ENCODE assay signal across 16 mouse cellular contexts in genomic region chr4:43720491-43721228, GRCm38 (mm10). TPM values are rescaled to one million over a fixed set of nuclear protein-coding genes. Genes with fewer than 3 reads are reported as not detected.
DNase-seq lines count a peak whose midpoint lies in the region; ATAC-seq lines count a peak whose summit lies in the region.
"Had no signal": no experiment of that assay in that cellular context is flagged by ENCODE, and none has a peak within 500 bp of the region (broad histone marks: within the 10 kb centered on the region; RNA-seq: fewer than 3 reads in every experiment).

No protein-coding gene starts in this region.

- DNase-seq in heart, adult 9 months (ENCODE audit: low spot score in 2 of 2): no peak
- no peak for DNase-seq in limb, embryonic 10.5 days (ENCODE audit: low spot score)
- DNase-seq in ZHBTc4 (ENCODE audit: low read depth, low spot score): peak; percentile 82
- no peak for DNase-seq in adrenal gland, postnatal 14 days
- DNase-seq: kidney, adult 11 months; lung, postnatal 14 days; thymus, adult 2 months had no signal

- no peak overlapping the region for H3K4me3 ChIP-seq in heart, embryonic 11.5 days (ENCODE audit: low read depth, low read length)
- H3K4me3 ChIP-seq in limb, embryonic 13.5 days: no peak overlapping the region
- H3K4me3 ChIP-seq in limb, embryonic 10.5 days: no peak overlapping the region
- H3K4me3 ChIP-seq in forebrain, embryonic 15.5 days: no peak overlapping the region
- H3K4me3 ChIP-seq: limb, embryonic 15.5 days had no signal

- ATAC-seq in heart, embryonic 11.5 days (replicated peaks; ENCODE audit: insufficient number of reproducible peaks, low FRiP score, low TSS enrichment): no peak
- no peak for ATAC-seq in limb, embryonic 13.5 days (ENCODE audit: low FRiP score, low read depth)
- no peak; the same call in 1 of the 2 replicates for ATAC-seq in forebrain, embryonic 15.5 days (replicated peaks)
- no peak for ATAC-seq in erythroblast, adult 5-6 weeks (replicated peaks; ENCODE audit: low FRiP score, poor library complexity, severe bottlenecking)
- ATAC-seq: CD4-positive, CD25-positive, alpha-beta regulatory T cell, adult 4 months had no signal

- H3K4me2 ChIP-seq in heart, embryonic 11.5 days: peak overlapping the region; percentile 22; the same call in 1 of the 2 replicates
- H3K4me2 ChIP-seq in limb, embryonic 13.5 days (replicated peaks): no peak overlapping the region
- H3K4me2 ChIP-seq in forebrain, embryonic 15.5 days (replicated peaks): no peak overlapping the region
- H3K4me2 ChIP-seq: limb, embryonic 15.5 days had no signal

- no peaks in the 10 kb centered on the region for H3K36me3 ChIP-seq in heart, embryonic 11.5 days (ENCODE audit: control insufficient read depth, insufficient read depth, low read length)
- no peaks in the 10 kb centered on the region for H3K36me3 ChIP-seq in limb, embryonic 13.5 days
- H3K36me3 ChIP-seq in limb, embryonic 10.5 days: no peaks in the 10 kb centered on the region
- H3K36me3 ChIP-seq in forebrain, embryonic 15.5 days: no peaks in the 10 kb centered on the region
- H3K36me3 ChIP-seq: limb, embryonic 15.5 days had no signal

- 44% methylated on average over 14 of the region's 16 CpGs for WGBS in heart, embryonic 11.5 days (ENCODE audit: insufficient replicate concordance)
- 43% methylated on average over 14 of the region's 16 CpGs for WGBS in limb, embryonic 13.5 days
- WGBS in limb, embryonic 10.5 days: 73% methylated on average over 14 of the region's 16 CpGs
- 47% methylated on average over 14 of the region's 16 CpGs for WGBS in forebrain, embryonic 15.5 days

- H3K4me1 ChIP-seq in heart, embryonic 11.5 days (ENCODE audit: control insufficient read depth, insufficient read depth, low read length): no peaks in the 10 kb centered on the region; the same call in 1 of the 2 replicates
- H3K4me1 ChIP-seq in limb, embryonic 13.5 days: no peaks in the 10 kb centered on the region
- H3K4me1 ChIP-seq in limb, embryonic 10.5 days: no peaks in the 10 kb centered on the region
- peaks cover 10% of the 10 kb centered on the region; the same call in 1 of the 2 replicates for H3K4me1 ChIP-seq in forebrain, embryonic 15.5 days
- H3K4me1 ChIP-seq: limb, embryonic 15.5 days had no signal

- no peaks in the 10 kb centered on the region for H3K9me3 ChIP-seq in heart, embryonic 11.5 days (replicated peaks; ENCODE audit: control insufficient read depth, low read length)
- no peaks in the 10 kb centered on the region for H3K9me3 ChIP-seq in limb, embryonic 13.5 days
- H3K9me3 ChIP-seq in limb, embryonic 10.5 days (replicated peaks): no peaks in the 10 kb centered on the region
- H3K9me3 ChIP-seq in forebrain, embryonic 15.5 days: no peaks in the 10 kb centered on the region
- H3K9me3 ChIP-seq: limb, embryonic 15.5 days had no signal

- H3K27me3 ChIP-seq in heart, embryonic 11.5 days (ENCODE audit: control insufficient read depth, insufficient read depth, low read length): no peaks in the 10 kb centered on the region
- H3K27me3 ChIP-seq in limb, embryonic 13.5 days: no peaks in the 10 kb centered on the region
- H3K27me3 ChIP-seq in limb, embryonic 10.5 days (ENCODE audit: low read depth, poor library complexity, severe bottlenecking): no peaks in the 10 kb centered on the region
- 0 out of 2 replicates have a peak, but pooled peaks cover 2% of the 10 kb centered on the region for H3K27me3 ChIP-seq in forebrain, embryonic 15.5 days
- H3K27me3 ChIP-seq: limb, embryonic 15.5 days had no signal

- no peak overlapping the region for H3K9ac ChIP-seq in heart, embryonic 11.5 days (ENCODE audit: low read depth, low read length)
- H3K9ac ChIP-seq in limb, embryonic 13.5 days: no peak overlapping the region
- H3K9ac ChIP-seq in forebrain, embryonic 15.5 days (replicated peaks): no peak overlapping the region
- H3K9ac ChIP-seq: limb, embryonic 15.5 days had no signal

- peak overlapping the region; percentile 57 for H3K27ac ChIP-seq in heart, embryonic 11.5 days (ENCODE audit: low read depth, low read length)
- peak overlapping the region; percentile 33; the same call in 1 of the 2 replicates for H3K27ac ChIP-seq in limb, embryonic 13.5 days
- no peak overlapping the region for H3K27ac ChIP-seq in limb, embryonic 10.5 days
- peak overlapping the region; percentile 72 for H3K27ac ChIP-seq in forebrain, embryonic 15.5 days (replicated peaks)
- H3K27ac ChIP-seq: limb, embryonic 15.5 days had no signal

RNA-seq across cellular contexts. Expression of gene Hrct1, which starts 6.3 kb away (rescaled TPM):
- polyA plus RNA-seq in heart, embryonic 11.5 days (2014; fragmentation: Nextera tagmentation; extraction: Ambion mirVana): 0.59 and 0.99 TPM in 2 replicates
- 1.7 and 2.3 TPM in 2 replicates for polyA plus RNA-seq in limb, embryonic 13.5 days (2015; fragmentation: Nextera tagmentation; extraction: Ambion mirVana)
- polyA plus RNA-seq in limb, embryonic 10.5 days (2016; fragmentation: Nextera tagmentation; extraction: Ambion mirVana): 0.35 and 0.40 TPM in 2 replicates
- polyA plus RNA-seq in forebrain, embryonic 15.5 days (2015; fragmentation: Nextera tagmentation; extraction: Ambion mirVana): 0.19 and 0.42 TPM in 2 replicates
- not detected in 2 replicates for total RNA-seq in erythroblast, adult 5-6 weeks (2015; ENCODE audit: low replicate concordance)
- total RNA-seq in erythroblast, adult 5-6 weeks (2017; ENCODE audit: low replicate concordance): not detected in 2 replicates
- total RNA-seq in adrenal gland, postnatal 14 days (2021): 4.4 and 6.2 TPM in 2 replicates
- polyA plus RNA-seq: CD4-positive, CD25-positive, alpha-beta regulatory T cell, adult 4 months; neural tube, embryonic 11.5 days had no signal

RNA-seq across cellular contexts. Expression of gene Spaar, which starts 9.2 kb away (rescaled TPM):
- 0.16 and 0.24 TPM in 2 replicates for polyA plus RNA-seq in heart, embryonic 11.5 days (2014; fragmentation: Nextera tagmentation; extraction: Ambion mirVana)
- 0.33 and 0.63 TPM in 2 replicates for polyA plus RNA-seq in limb, embryonic 13.5 days (2015; fragmentation: Nextera tagmentation; extraction: Ambion mirVana)
- 0.05 and 0.10 TPM in 2 replicates for polyA plus RNA-seq in limb, embryonic 10.5 days (2016; fragmentation: Nextera tagmentation; extraction: Ambion mirVana)
- 0.08 TPM in 1 of 2 replicates, not detected in the other for polyA plus RNA-seq in forebrain, embryonic 15.5 days (2015; fragmentation: Nextera tagmentation; extraction: Ambion mirVana)
- total RNA-seq in erythroblast, adult 5-6 weeks (2015; ENCODE audit: low replicate concordance): not detected in 2 replicates
- not detected in 2 replicates for total RNA-seq in erythroblast, adult 5-6 weeks (2017; ENCODE audit: low replicate concordance)
- 4.2 and 6.2 TPM in 2 replicates for total RNA-seq in adrenal gland, postnatal 14 days (2021)
- polyA plus RNA-seq: CD4-positive, CD25-positive, alpha-beta regulatory T cell, adult 4 months; neural tube, embryonic 11.5 days had no signal

RNA-seq across cellular contexts. Expression of gene Olfr71, which starts 10.6 kb away (rescaled TPM):
- polyA plus RNA-seq in heart, embryonic 11.5 days (2014; fragmentation: Nextera tagmentation; extraction: Ambion mirVana): not detected in 2 replicates
- not detected in 2 replicates for polyA plus RNA-seq in limb, embryonic 13.5 days (2015; fragmentation: Nextera tagmentation; extraction: Ambion mirVana)
- not detected in 2 replicates for polyA plus RNA-seq in limb, embryonic 10.5 days (2016; fragmentation: Nextera tagmentation; extraction: Ambion mirVana)
- not detected in 2 replicates for polyA plus RNA-seq in forebrain, embryonic 15.5 days (2015; fragmentation: Nextera tagmentation; extraction: Ambion mirVana)
- total RNA-seq in erythroblast, adult 5-6 weeks (2015; ENCODE audit: low replicate concordance): not detected in 2 replicates
- total RNA-seq in erythroblast, adult 5-6 weeks (2017; ENCODE audit: low replicate concordance): not detected in 2 replicates
- total RNA-seq in adrenal gland, postnatal 14 days (2021): not detected in 2 replicates
- total RNA-seq: layer of hippocampus, adult 8-10 months had no signal
- polyA plus RNA-seq: CD4-positive, CD25-positive, alpha-beta regulatory T cell, adult 4 months; cortical plate, adult 2 months; limb, embryonic 15.5 days; neural tube, embryonic 11.5 days; thymus, adult 2 months had no signal

RNA-seq across cellular contexts. Expression of gene Olfr70, which starts 20.1 kb away (rescaled TPM):
- polyA plus RNA-seq in heart, embryonic 11.5 days (2014; fragmentation: Nextera tagmentation; extraction: Ambion mirVana): not detected in 2 replicates
- not detected in 2 replicates for polyA plus RNA-seq in limb, embryonic 13.5 days (2015; fragmentation: Nextera tagmentation; extraction: Ambion mirVana)
- not detected in 2 replicates for polyA plus RNA-seq in limb, embryonic 10.5 days (2016; fragmentation: Nextera tagmentation; extraction: Ambion mirVana)
- not detected in 2 replicates for polyA plus RNA-seq in forebrain, embryonic 15.5 days (2015; fragmentation: Nextera tagmentation; extraction: Ambion mirVana)
- total RNA-seq in erythroblast, adult 5-6 weeks (2015; ENCODE audit: low replicate concordance): not detected in 2 replicates
- 0.70 TPM in 1 of 2 replicates, not detected in the other for total RNA-seq in erythroblast, adult 5-6 weeks (2017; ENCODE audit: low replicate concordance)
- not detected in 2 replicates for total RNA-seq in adrenal gland, postnatal 14 days (2021)
- total RNA-seq: layer of hippocampus, adult 8-10 months had no signal
- polyA plus RNA-seq: CD4-positive, CD25-positive, alpha-beta regulatory T cell, adult 4 months; cortical plate, adult 2 months; limb, embryonic 15.5 days; neural tube, embryonic 11.5 days; thymus, adult 2 months had no signal

RNA-seq across cellular contexts. Expression of gene Olfr159, which starts 50.1 kb away (rescaled TPM):
- polyA plus RNA-seq in heart, embryonic 11.5 days (2014; fragmentation: Nextera tagmentation; extraction: Ambion mirVana): not detected in 2 replicates
- polyA plus RNA-seq in limb, embryonic 13.5 days (2015; fragmentation: Nextera tagmentation; extraction: Ambion mirVana): not detected in 2 replicates
- polyA plus RNA-seq in limb, embryonic 10.5 days (2016; fragmentation: Nextera tagmentation; extraction: Ambion mirVana): not detected in 2 replicates
- polyA plus RNA-seq in forebrain, embryonic 15.5 days (2015; fragmentation: Nextera tagmentation; extraction: Ambion mirVana): not detected in 2 replicates
- not detected in 2 replicates for total RNA-seq in erythroblast, adult 5-6 weeks (2015; ENCODE audit: low replicate concordance)
- not detected in 2 replicates for total RNA-seq in erythroblast, adult 5-6 weeks (2017; ENCODE audit: low replicate concordance)
- not detected in 2 replicates for total RNA-seq in adrenal gland, postnatal 14 days (2021)
- total RNA-seq: layer of hippocampus, adult 8-10 months had no signal
- polyA plus RNA-seq: CD4-positive, CD25-positive, alpha-beta regulatory T cell, adult 4 months; cortical plate, adult 2 months; limb, embryonic 15.5 days; neural tube, embryonic 11.5 days; thymus, adult 2 months had no signal
